Mouse (Mus musculus) embryo, embryonic 11 days (tissue): Measurements from ENCODE around the gene Dydc1.
"Not testable (repeated sequence)": the region's sequence is repeated elsewhere in the genome, so short reads cannot be mapped to it uniquely, and the experiment has no call there.

ENCODE experiments used
- DNase-seq: peaks from one replicate; pipeline ENCODE4 v3.0.0-alpha.2; 2015

The Dydc1 gene

GRCm38 (mm10) chr14:41072229-41072943 lies at the start of gene Dydc1:
Gene Dydc1, plus strand, starts transcription at chr14:41072911.
- peak; percentile 84 for DNase-seq

- no peak for DNase-seq
Observed at GRCm38 (mm10) chr14:41025087-41025486, 47.6 kb upstream of the Dydc1 start.

- DNase-seq = no peak
Observed at GRCm38 (mm10) chr14:41025594-41026284, 47.0 kb upstream of the Dydc1 start.

- no peak for DNase-seq
Observed at GRCm38 (mm10) chr14:41029303-41029702, 43.4 kb upstream of the Dydc1 start.

- DNase-seq = no peak
Observed at GRCm38 (mm10) chr14:41030989-41031513, 41.7 kb upstream of the Dydc1 start.

- peak; percentile 87 for DNase-seq
Observed at GRCm38 (mm10) chr14:41033135-41034110, 39.3 kb upstream of the Dydc1 start.

- DNase-seq = peak; percentile 69
Observed at GRCm38 (mm10) chr14:41035146-41035798, 37.4 kb upstream of the Dydc1 start.

- DNase-seq = no peak
Observed at GRCm38 (mm10) chr14:41047402-41047801, 25.3 kb upstream of the Dydc1 start.

- DNase-seq = no peak
Observed at GRCm38 (mm10) chr14:41050471-41050870, 22.2 kb upstream of the Dydc1 start.

- no peak for DNase-seq
Observed at GRCm38 (mm10) chr14:41052481-41052880, 20.2 kb upstream of the Dydc1 start.

- DNase-seq = not testable (repeated sequence)
Observed at GRCm38 (mm10) chr14:41053190-41053589, 19.5 kb upstream of the Dydc1 start.

- no peak for DNase-seq
Observed at GRCm38 (mm10) chr14:41065168-41065567, 7.5 kb upstream of the Dydc1 start.

- no peak for DNase-seq
Observed at GRCm38 (mm10) chr14:41066416-41066815, 6.3 kb upstream of the Dydc1 start.

GRCm38 (mm10) chr14:41069108-41069507 lies 3.6 kb upstream of the Dydc1 start, which contains the start of gene Dydc2:
Gene Dydc2, minus strand, starts transcription at chr14:41069208.
- no peak for DNase-seq

GRCm38 (mm10) chr14:41070343-41070742 lies 2.4 kb upstream of the Dydc1 start:
- no peak for DNase-seq

- DNase-seq = no peak
Observed at GRCm38 (mm10) chr14:41072944-41073275, 199 bp downstream of the Dydc1 start.

GRCm38 (mm10) chr14:41082408-41082807 lies 9.7 kb downstream of the Dydc1 start:
- DNase-seq = no peak

GRCm38 (mm10) chr14:41087509-41087908 lies 14.8 kb downstream of the Dydc1 start:
- peak; percentile 10 for DNase-seq

GRCm38 (mm10) chr14:41090777-41091176 lies 18.1 kb downstream of the Dydc1 start:
- peak; percentile 41 for DNase-seq

- peak; percentile 20 for DNase-seq
Observed at GRCm38 (mm10) chr14:41094114-41094513, 21.4 kb downstream of the Dydc1 start.

GRCm38 (mm10) chr14:41096296-41096860 lies 23.7 kb downstream of the Dydc1 start:
- DNase-seq = no peak

GRCm38 (mm10) chr14:41098726-41099125 lies 26.0 kb downstream of the Dydc1 start:
- no peak for DNase-seq
